Mouse (Mus musculus) limb, embryonic 10.5 days (tissue): ENCODE data around the gene Kansl2. TPM values are rescaled to one million over a fixed set of nuclear protein-coding genes. Genes with fewer than 3 reads are reported as not detected.
"Not testable (repeated sequence)": the region's sequence is repeated elsewhere in the genome, so short reads cannot be mapped to it uniquely, and the experiment has no call there.

Source experiments
- DNase-seq: peaks from one replicate; pipeline ENCODE4 v3.0.0-alpha.2; 2017; ENCODE audit warnings: low spot score
- H3K27ac ChIP-seq: fragments of 300-500 bp; sonication (generic); 2 replicates; pipeline ENCODE4 v1.5.1; 2016; ENCODE audit warnings: mild to moderate bottlenecking
- H3K27me3 ChIP-seq: fragments of 300-500 bp; sonication (generic); 2 replicates; pipeline ENCODE4 v1.6.1; 2016; ENCODE audit warnings: low read depth, mild to moderate bottlenecking; ENCODE audit not compliant: poor library complexity, severe bottlenecking
- H3K36me3 ChIP-seq: fragments of 300-500 bp; sonication (generic); 2 replicates; pipeline ENCODE4 v1.6.1; 2016; ENCODE audit warnings: mild to moderate bottlenecking, moderate library complexity
- H3K4me1 ChIP-seq: fragments of 300-500 bp; sonication (generic); 2 replicates; pipeline ENCODE4 v1.6.1; 2016
- H3K4me3 ChIP-seq: fragments of 300-500 bp; sonication (generic); 2 replicates; pipeline ENCODE4 v1.5.1; 2016; ENCODE audit warnings: mild to moderate bottlenecking, moderate library complexity
- H3K9me3 ChIP-seq: fragments of 300-500 bp; sonication (generic); replicated peaks from 2 replicates; pipeline ENCODE4 v1.6.1; 2016; ENCODE audit warnings: mild to moderate bottlenecking
- WGBS: fragments of 180-500 bp; shearing (Covaris S2); methylation state at CpG from one replicate; pipeline ENCODE4 v1.1.7; 2016; 5-methylcytosine and 5-hydroxymethylcytosine counted together
- polyA plus RNA-seq: library from polyadenylated mRNA; unstranded; fragments of >200 nt; fragmentation: Nextera tagmentation; extraction: Ambion mirVana; gene quantifications from 2 replicates; pipeline ENCODE4 v1.2.1, GENCODE M21; 2016

Kansl2 gene
- polyA plus RNA-seq, 1 experiment from 2014 or later: 181 TPM

- peaks cover 1% of the 10 kb centered on the region for H3K4me1 ChIP-seq
- no peak overlapping the region for H3K27ac ChIP-seq
- DNase-seq: no peak
- no peaks in the 10 kb centered on the region for H3K27me3 ChIP-seq
- H3K9me3 ChIP-seq: no peaks in the 10 kb centered on the region
- peaks cover 100% of the 10 kb centered on the region for H3K36me3 ChIP-seq
- no peak overlapping the region for H3K4me3 ChIP-seq
- WGBS: 98% methylated on average over 5 of the region's 5 CpGs
Observed at GRCm38 (mm10) chr15:98527056-98527771, 6.8 kb downstream of the Kansl2 start.

GRCm38 (mm10) chr15:98526057-98526456, 8.0 kb downstream of the Kansl2 start:
- WGBS: 85% methylated on average over 5 of the region's 5 CpGs

GRCm38 (mm10) chr15:98521245-98521644, 12.8 kb downstream of the Kansl2 start:
- DNase-seq: no peak
- H3K27me3 ChIP-seq: no peaks in the 10 kb centered on the region
- peaks cover 89% of the 10 kb centered on the region for H3K36me3 ChIP-seq
- no peak overlapping the region for H3K4me3 ChIP-seq
- H3K9me3 ChIP-seq: no peaks in the 10 kb centered on the region
- no peaks in the 10 kb centered on the region for H3K4me1 ChIP-seq
- no peak overlapping the region for H3K27ac ChIP-seq
- 88% methylated on average over 3 of the region's 3 CpGs for WGBS

More at GRCm38 (mm10) chr15:98526057-98526456, 8.0 kb downstream of the Kansl2 start:
- H3K27me3 ChIP-seq: no peaks in the 10 kb centered on the region
- H3K4me3 ChIP-seq: no peak overlapping the region
- H3K9me3 ChIP-seq: no peaks in the 10 kb centered on the region
- H3K4me1 ChIP-seq: no peaks in the 10 kb centered on the region
- H3K27ac ChIP-seq: no peak overlapping the region
- DNase-seq: no peak
- H3K36me3 ChIP-seq: peaks cover 100% of the 10 kb centered on the region

GRCm38 (mm10) chr15:98517380-98518355, 16.4 kb downstream of the Kansl2 start:
- H3K27ac ChIP-seq: no peak overlapping the region
- no peak overlapping the region for H3K4me3 ChIP-seq
- DNase-seq: peak; percentile 69
- peaks cover 53% of the 10 kb centered on the region for H3K36me3 ChIP-seq
- H3K4me1 ChIP-seq: peaks cover 8% of the 10 kb centered on the region; the same call in 1 of the 2 replicates
- H3K27me3 ChIP-seq: no peaks in the 10 kb centered on the region
- no peaks in the 10 kb centered on the region for H3K9me3 ChIP-seq
- WGBS: 72% methylated on average over 16 of the region's 16 CpGs

- H3K4me3 ChIP-seq, H3K27ac ChIP-seq, H3K27me3 ChIP-seq, H3K9me3 ChIP-seq, DNase-seq: not testable (repeated sequence)
- Histone ChIP-seq H3K36me3 (peaks cover 25% of the 10 kb centered on the region), H3K4me1 (peaks cover 16% of the 10 kb centered on the region)
- 82% methylated on average over 2 of the region's 2 CpGs for WGBS
Observed at GRCm38 (mm10) chr15:98514845-98515244, 19.2 kb downstream of the Kansl2 start.

GRCm38 (mm10) chr15:98514146-98514545, 19.9 kb downstream of the Kansl2 start:
- Histone ChIP-seq H3K4me3 (no peak overlapping the region), H3K4me1 (peaks cover 16% of the 10 kb centered on the region), H3K27me3 (no peaks in the 10 kb centered on the region), H3K36me3 (peaks cover 19% of the 10 kb centered on the region), H3K27ac (no peak overlapping the region), H3K9me3 (no peaks in the 10 kb centered on the region)
- DNase-seq: no peak
- 85% methylated on average over 8 of the region's 8 CpGs for WGBS

GRCm38 (mm10) chr15:98513676-98514075, 20.4 kb downstream of the Kansl2 start:
- H3K4me3 ChIP-seq, DNase-seq, H3K9me3 ChIP-seq, H3K27ac ChIP-seq, H3K27me3 ChIP-seq: not testable (repeated sequence)
- H3K36me3 ChIP-seq: peaks cover 19% of the 10 kb centered on the region
- WGBS: 69% methylated on average over 3 of the region's 3 CpGs
- H3K4me1 ChIP-seq: peaks cover 16% of the 10 kb centered on the region

- Histone ChIP-seq H3K9me3 (no peaks in the 10 kb centered on the region), H3K27ac (no peak overlapping the region), H3K4me1 (peaks cover 16% of the 10 kb centered on the region), H3K36me3 (peaks cover 11% of the 10 kb centered on the region), H3K4me3 (no peak overlapping the region), H3K27me3 (no peaks in the 10 kb centered on the region)
- no peak for DNase-seq
- 66% methylated on average over 17 of the region's 17 CpGs for WGBS
Observed at GRCm38 (mm10) chr15:98512799-98513321, 21.2 kb downstream of the Kansl2 start.

GRCm38 (mm10) chr15:98512232-98512631, 21.8 kb downstream of the Kansl2 start:
- H3K27ac ChIP-seq: no peak overlapping the region
- H3K9me3 ChIP-seq: no peaks in the 10 kb centered on the region
- peaks cover 16% of the 10 kb centered on the region for H3K4me1 ChIP-seq
- no peak overlapping the region for H3K4me3 ChIP-seq
- DNase-seq: no peak
- WGBS: 76% methylated on average over 8 of the region's 8 CpGs
- H3K27me3 ChIP-seq: no peaks in the 10 kb centered on the region
- peaks cover 5% of the 10 kb centered on the region for H3K36me3 ChIP-seq

- Histone ChIP-seq H3K4me3 (no peak overlapping the region), H3K36me3 (no peaks in the 10 kb centered on the region), H3K27ac (no peak overlapping the region), H3K4me1 (peaks cover 16% of the 10 kb centered on the region), H3K27me3 (no peaks in the 10 kb centered on the region), H3K9me3 (no peaks in the 10 kb centered on the region)
- WGBS: 84% methylated on average over 13 of the region's 13 CpGs
- DNase-seq: no peak
Observed at GRCm38 (mm10) chr15:98511386-98511928, 22.6 kb downstream of the Kansl2 start.

GRCm38 (mm10) chr15:98510438-98511385, 23.4 kb downstream of the Kansl2 start:
- Histone ChIP-seq H3K27me3 (peaks cover under 1% of the 10 kb centered on the region; the same call in 1 of the 2 replicates), H3K27ac (no peak overlapping the region), H3K9me3 (no peaks in the 10 kb centered on the region), H3K4me3 (peak overlapping the region; percentile 39), H3K4me1 (peaks cover 16% of the 10 kb centered on the region), H3K36me3 (no peaks in the 10 kb centered on the region)
- 34% methylated on average over 25 of the region's 25 CpGs for WGBS
- DNase-seq: peak; percentile 89

- Histone ChIP-seq H3K36me3 (no peaks in the 10 kb centered on the region), H3K27me3 (peaks cover 3% of the 10 kb centered on the region; the same call in 1 of the 2 replicates), H3K4me1 (peaks cover 19% of the 10 kb centered on the region), H3K9me3 (no peaks in the 10 kb centered on the region), H3K4me3 (no peak overlapping the region), H3K27ac (no peak overlapping the region)
- WGBS: 63% methylated on average over 2 of the region's 2 CpGs
- no peak for DNase-seq
Observed at GRCm38 (mm10) chr15:98509387-98509786, 24.7 kb downstream of the Kansl2 start.
